Mouse (Mus musculus) heart, adult 2 months (tissue): ENCODE measurements around the gene Dusp15.

Source experiments
- CTCF ChIP-seq: fragments of 200-600 bp; IDR thresholded peaks from 2 replicates; pipeline ENCODE4 v1.8.1; 2022; ENCODE audit warnings: antibody characterized with exemption, mild to moderate bottlenecking, moderate library complexity
- EP300 ChIP-seq: fragments of 200-500 bp; IDR thresholded peaks from 2 replicates; pipeline ENCODE4 v1.6.1; 2011; ENCODE audit warnings: low read depth, low read length, control low read depth; ENCODE audit not compliant: insufficient read depth

DNA sequence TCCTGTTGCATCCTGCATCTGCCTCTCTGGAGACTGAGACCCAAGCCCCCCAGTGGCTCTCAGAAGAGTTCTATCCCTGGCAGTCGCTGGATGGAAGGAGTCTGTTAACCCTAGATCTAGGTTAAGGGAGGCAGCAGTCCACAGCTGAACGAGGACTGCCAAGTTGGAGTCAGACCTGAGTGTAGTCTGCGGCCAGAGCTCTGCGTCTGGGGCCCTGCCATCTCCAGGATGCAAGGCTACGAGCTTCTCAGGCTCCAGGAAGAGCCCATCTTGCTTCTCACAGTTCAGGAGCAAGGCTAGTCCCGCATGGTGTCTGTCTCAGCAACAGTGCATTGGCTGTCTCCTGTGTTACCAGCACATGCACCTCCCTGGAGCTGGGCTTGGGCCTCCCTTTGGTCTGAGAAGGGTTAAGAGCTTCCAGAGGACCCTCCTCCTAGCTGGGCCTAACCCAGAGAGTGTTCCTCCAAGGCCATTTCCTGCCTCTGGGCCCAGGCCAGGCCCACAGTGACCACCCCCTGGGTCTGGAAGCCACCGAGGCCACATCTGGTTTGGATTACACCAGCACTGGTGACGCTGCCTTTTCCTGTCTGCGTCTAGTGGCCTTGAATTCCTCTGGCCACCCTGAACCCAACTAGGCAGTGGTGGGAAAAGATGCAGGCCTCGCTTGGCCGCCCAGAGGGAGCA lies 26.2 kb downstream of the Dusp15 start:
- TF ChIP-seq CTCF (no peak), EP300 (peak; percentile 83; the same call in 1 of the 2 replicates)
